Mouse (Mus musculus) erythroblast, embryonic 14.5 days (primary cell): Measurements from ENCODE around the gene Ikzf4.

Source experiments
- GATA1 ChIP-seq: IDR thresholded peaks from 2 replicates; pipeline ENCODE4 v1.6.1; 2012; ENCODE audit warnings: low read length, inconsistent platforms, mixed read lengths
- TAL1 ChIP-seq: IDR thresholded peaks from 3 replicates; pipeline ENCODE4 v1.6.1; 2012; ENCODE audit warnings: low read length, inconsistent platforms, mixed read lengths

GRCm38 (mm10) chr10:128695411-128695991 is 49.7 kb upstream of the Ikzf4 start:
- TF ChIP-seq GATA1: no peak
- TF ChIP-seq TAL1: no peak
